Mouse (Mus musculus) c-Kit-positive CD71-negative TER-119-negative erythroid progenitor cells, embryonic 14.5 days (primary cell): ENCODE results near the gene Pphln1.

Experiments used
- DNase-seq: peaks from one replicate; pipeline ENCODE4 v3.0.0-alpha.2; 2013; ENCODE audit warnings: low read depth

The Pphln1 gene

GRCm38 (mm10) chr15:93435998-93436397, 37.8 kb downstream of the Pphln1 start:
- no peak for DNase-seq

GRCm38 (mm10) chr15:93438663-93439062, 40.5 kb downstream of the Pphln1 start:
- peak; percentile 29 for DNase-seq

- DNase-seq: no peak
Observed at GRCm38 (mm10) chr15:93442271-93442670, 44.1 kb downstream of the Pphln1 start.

- DNase-seq: no peak
Observed at GRCm38 (mm10) chr15:93443676-93444075, 45.5 kb downstream of the Pphln1 start.

- DNase-seq: no peak
Observed at GRCm38 (mm10) chr15:93448862-93449261, 50.7 kb downstream of the Pphln1 start.

GRCm38 (mm10) chr15:93453296-93453695, 55.1 kb downstream of the Pphln1 start:
- DNase-seq: no peak

GRCm38 (mm10) chr15:93456005-93456404, 57.9 kb downstream of the Pphln1 start:
- no peak for DNase-seq

GRCm38 (mm10) chr15:93459422-93459821, 61.3 kb downstream of the Pphln1 start:
- no peak for DNase-seq

- no peak for DNase-seq
Observed at GRCm38 (mm10) chr15:93461066-93461465, 62.9 kb downstream of the Pphln1 start.

GRCm38 (mm10) chr15:93471651-93472050, 73.5 kb downstream of the Pphln1 start:
- DNase-seq: no peak

GRCm38 (mm10) chr15:93472089-93472488, 73.9 kb downstream of the Pphln1 start:
- no peak for DNase-seq

GRCm38 (mm10) chr15:93474277-93474676, 76.1 kb downstream of the Pphln1 start:
- no peak for DNase-seq

GRCm38 (mm10) chr15:93475688-93476087, 77.5 kb downstream of the Pphln1 start:
- DNase-seq: no peak

- DNase-seq: no peak
Observed at GRCm38 (mm10) chr15:93477729-93478128, 79.6 kb downstream of the Pphln1 start.

GRCm38 (mm10) chr15:93478676-93479075, 80.5 kb downstream of the Pphln1 start:
- no peak for DNase-seq

GRCm38 (mm10) chr15:93479445-93479844, 81.3 kb downstream of the Pphln1 start:
- DNase-seq: no peak

- DNase-seq: no peak
Observed at GRCm38 (mm10) chr15:93481112-93481511, 83.0 kb downstream of the Pphln1 start.

GRCm38 (mm10) chr15:93484261-93484710, 86.1 kb downstream of the Pphln1 start:
- no peak for DNase-seq

GRCm38 (mm10) chr15:93485252-93485651, 87.1 kb downstream of the Pphln1 start:
- no peak for DNase-seq

- no peak for DNase-seq
Observed at GRCm38 (mm10) chr15:93486066-93486465, 87.9 kb downstream of the Pphln1 start.

GRCm38 (mm10) chr15:93489597-93489996, 91.4 kb downstream of the Pphln1 start:
- no peak for DNase-seq

- no peak for DNase-seq
Observed at GRCm38 (mm10) chr15:93494700-93495099, 96.5 kb downstream of the Pphln1 start.

- no peak for DNase-seq
Observed at GRCm38 (mm10) chr15:93499866-93500265, 101.7 kb downstream of the Pphln1 start.

- DNase-seq: no peak
Observed at GRCm38 (mm10) chr15:93502703-93503102, 104.6 kb downstream of the Pphln1 start.
